Mouse (Mus musculus) heart, postnatal 25 days (tissue): ENCODE data around the gene Tmem216. TPM values are rescaled to one million over a fixed set of nuclear protein-coding genes. Genes with fewer than 3 reads are reported as not detected.

Experiments
- DNase-seq: peaks from one replicate; pipeline ENCODE4 v3.0.0; 2022; ENCODE audit warnings: low spot score
- intact Hi-C: fragments of 180-260 bp; cut with DNase I; formaldehyde crosslinking; loops from one replicate; pipeline ENCODE4 v1.15.1; 2025
- total RNA-seq, 2 experiments: library from RNA; stranded (reverse); gene quantifications; 2 replicates each; pipeline ENCODE4 v1.2.3; 2021

Gene Tmem216
- total RNA-seq: 1 to 10 TPM; 4.1 to 4.6 TPM

GRCm38 (mm10) chr19:10555624-10556510 is at the start of gene Tmem216:
Tmem216 (minus strand) TSS chr19:10556238.
- DNase-seq: peak; percentile 72
- intact Hi-C loops: loop anchor here (2.0 kb wide), 3 partner anchors 19 to 49 kb away; partner anchors contain the start of genes Ddb1, Sdhaf2 and Tkfc

GRCm38 (mm10) chr19:10605293-10605900 is 49.4 kb upstream of the Tmem216 start, which contains the start of the genes Ddb1 and Tkfc:
Ddb1 (plus strand) TSS chr19:10605327.
Tkfc (minus strand) TSS chr19:10605654.
- intact Hi-C loops: loop anchor here (2.0 kb wide), 1 partner anchor 49 kb away; the partner anchor contains the start of gene Tmem216

GRCm38 (mm10) chr19:10604534-10604933 is 48.5 kb upstream of the Tmem216 start:
- DNase-seq: no peak
- intact Hi-C loops: loop anchor here (1.0 to 2.0 kb wide), 2 partner anchors 27 to 48 kb away; partner anchors contain the start of genes Cyb561a3, Tmem138 and Tmem216

More at GRCm38 (mm10) chr19:10605293-10605900, 49.4 kb upstream of the Tmem216 start, which contains the start of the genes Ddb1 and Tkfc:
- DNase-seq: peak; percentile 98

- intact Hi-C loops: loop anchor here (1.0 to 2.0 kb wide), 2 partner anchors 27 to 47 kb away; partner anchors contain the start of genes Cyb561a3, Tmem138 and Tmem216
- DNase-seq: no peak
Observed at GRCm38 (mm10) chr19:10603660-10604523, 47.9 kb upstream of the Tmem216 start.

- intact Hi-C loops: no loop called here
Observed at GRCm38 (mm10) chr19:10602787-10603186, 46.7 kb upstream of the Tmem216 start.

GRCm38 (mm10) chr19:10602247-10602769 is 46.3 kb upstream of the Tmem216 start:
- DNase-seq: no peak
- intact Hi-C loops: no loop called here

More at GRCm38 (mm10) chr19:10602787-10603186, 46.7 kb upstream of the Tmem216 start:
- peak; percentile 69 for DNase-seq

GRCm38 (mm10) chr19:10599648-10600047 is 43.6 kb upstream of the Tmem216 start:
- intact Hi-C loops: no loop called here
- no peak for DNase-seq

- DNase-seq: no peak
Observed at GRCm38 (mm10) chr19:10598188-10598587, 42.1 kb upstream of the Tmem216 start.

GRCm38 (mm10) chr19:10591659-10592377 is 35.8 kb upstream of the Tmem216 start:
- intact Hi-C loops: no loop called here
- no peak for DNase-seq

More at GRCm38 (mm10) chr19:10598188-10598587, 42.1 kb upstream of the Tmem216 start:
- intact Hi-C loops: no loop called here

GRCm38 (mm10) chr19:10590301-10590700 is 34.3 kb upstream of the Tmem216 start:
- no peak for DNase-seq
- intact Hi-C loops: no loop called here

GRCm38 (mm10) chr19:10589127-10589857 is 33.3 kb upstream of the Tmem216 start:
- no peak for DNase-seq
- intact Hi-C loops: no loop called here

GRCm38 (mm10) chr19:10587231-10587630 is 31.2 kb upstream of the Tmem216 start:
- intact Hi-C loops: no loop called here
- DNase-seq: no peak

- intact Hi-C loops: no loop called here
Observed at GRCm38 (mm10) chr19:10585112-10585511, 29.1 kb upstream of the Tmem216 start.

GRCm38 (mm10) chr19:10583550-10584146 is 27.6 kb upstream of the Tmem216 start:
- intact Hi-C loops: no loop called here
- DNase-seq: no peak

More at GRCm38 (mm10) chr19:10585112-10585511, 29.1 kb upstream of the Tmem216 start:
- no peak for DNase-seq

GRCm38 (mm10) chr19:10581984-10582383 is 25.9 kb upstream of the Tmem216 start:
- no peak for DNase-seq

GRCm38 (mm10) chr19:10580761-10581160 is 24.7 kb upstream of the Tmem216 start:
- intact Hi-C loops: no loop called here
- DNase-seq: no peak

More at GRCm38 (mm10) chr19:10581984-10582383, 25.9 kb upstream of the Tmem216 start:
- intact Hi-C loops: no loop called here

- intact Hi-C loops: no loop called here
- no peak for DNase-seq
Observed at GRCm38 (mm10) chr19:10580102-10580501, 24.1 kb upstream of the Tmem216 start.
